Mouse (Mus musculus) liver, postnatal 0 days (tissue): ENCODE results near the gene Stx1b. TPM values are rescaled to one million over a fixed set of nuclear protein-coding genes. Genes with fewer than 3 reads are reported as not detected.

Source experiments
- ATAC-seq: fragments of 200-750 bp; cut with Nextera tagmentation; 2 replicates; pipeline ENCODE4 v1.8.0; 2017; ENCODE audit warnings: mild to moderate bottlenecking, moderate library complexity
- DNase-seq: peaks from one replicate; pipeline ENCODE4 v3.0.0-alpha.2; 2016
- H3K27ac ChIP-seq: fragments of 300-500 bp; sonication (generic); 2 replicates; pipeline ENCODE4 v1.5.1; 2014; ENCODE audit warnings: antibody characterized with exemption, moderate library complexity, mild to moderate bottlenecking, low read depth
- H3K27me3 ChIP-seq: fragments of 300-500 bp; sonication (generic); 2 replicates; pipeline ENCODE4 v1.6.1; 2014; ENCODE audit warnings: low read length, control low read depth, mixed read lengths; ENCODE audit not compliant: insufficient read depth
- H3K36me3 ChIP-seq: fragments of 300-500 bp; sonication (generic); replicated peaks from 2 replicates; pipeline ENCODE4 v1.6.1; 2014; ENCODE audit warnings: mild to moderate bottlenecking, control low read depth, low read length, moderate library complexity, mixed read lengths; ENCODE audit not compliant: insufficient read depth
- H3K4me1 ChIP-seq: fragments of 300-500 bp; sonication (generic); 2 replicates; pipeline ENCODE4 v1.6.1; 2014; ENCODE audit warnings: antibody characterized with exemption, mild to moderate bottlenecking, control low read depth; ENCODE audit not compliant: insufficient read depth
- H3K4me2 ChIP-seq: fragments of 300-500 bp; sonication (generic); 2 replicates; pipeline ENCODE4 v1.6.1; 2014; ENCODE audit warnings: low read depth, mild to moderate bottlenecking, low read length, moderate library complexity, mixed read lengths
- H3K4me3 ChIP-seq: fragments of 300-500 bp; sonication (generic); 2 replicates; pipeline ENCODE4 v1.5.1; 2014; ENCODE audit warnings: low read depth, low read length
- H3K9ac ChIP-seq: fragments of 300-500 bp; sonication (generic); replicated peaks from 2 replicates; pipeline ENCODE4 v1.6.1; 2014; ENCODE audit warnings: mild to moderate bottlenecking, moderate library complexity
- H3K9me3 ChIP-seq: fragments of 300-500 bp; sonication (generic); 2 replicates; pipeline ENCODE4 v1.6.1; 2016; ENCODE audit warnings: mild to moderate bottlenecking, control low read depth, low read length, mixed read lengths
- CTCF ChIP-seq: sonication (generic); IDR thresholded peaks from 2 replicates; pipeline ENCODE4 v1.5.1; 2016; ENCODE audit warnings: antibody characterized with exemption, low read depth
- EP300 ChIP-seq: IDR thresholded peaks from 2 replicates; pipeline ENCODE4 v1.6.1; 2016; ENCODE audit warnings: antibody characterized with exemption, low read depth, mild to moderate bottlenecking
- WGBS: fragments of 180-500 bp; shearing (Covaris S2); extraction: QIAGEN DNeasy Blood & Tissue Kit; methylation state at CpG from one replicate; pipeline ENCODE4 v1.1.7; 2014; ENCODE audit not compliant: insufficient replicate concordance; 5-methylcytosine and 5-hydroxymethylcytosine counted together
- polyA plus RNA-seq: library from polyadenylated mRNA; unstranded; fragments of >200 nt; fragmentation: Nextera tagmentation; extraction: Ambion mirVana; gene quantifications from 2 replicates; pipeline ENCODE4 v1.2.1, GENCODE M21; 2015

The Stx1b gene
- polyA plus RNA-seq, 1 experiment from 2014 or later, result 0.48 TPM

- Histone ChIP-seq H3K36me3 (no peaks in the 10 kb centered on the region), H3K9me3 (no peaks in the 10 kb centered on the region), H3K4me3 (no peak overlapping the region), H3K27me3 (no peaks in the 10 kb centered on the region), H3K9ac (no peak overlapping the region), H3K4me1 (peaks cover 29% of the 10 kb centered on the region), H3K27ac (no peak overlapping the region; the same call in 1 of the 2 replicates), H3K4me2 (no peak overlapping the region)
- ATAC-seq (no peak), DNase-seq (peak; percentile 86)
- TF ChIP-seq CTCF (peak; percentile 95), EP300 (no peak)
- 38% methylated on average over 9 of the region's 9 CpGs for WGBS
These were observed 50.5 kb downstream of the Stx1b start for GRCm38 (mm10) chr7:127773664-127774384.

GRCm38 (mm10) chr7:127772557-127772956, 51.8 kb downstream of the Stx1b start:
- no peak for TF ChIP-seq EP300
- no peak for TF ChIP-seq CTCF
- no peak for ATAC-seq
- 86% methylated on average over 1 of the region's 1 CpGs for WGBS
- Histone ChIP-seq H3K4me3 (no peak overlapping the region), H3K9ac (no peak overlapping the region), H3K4me1 (peaks cover 28% of the 10 kb centered on the region), H3K27ac (peak overlapping the region; percentile 3; the same call in 1 of the 2 replicates), H3K4me2 (no peak overlapping the region), H3K9me3 (no peaks in the 10 kb centered on the region), H3K36me3 (no peaks in the 10 kb centered on the region), H3K27me3 (no peaks in the 10 kb centered on the region)
- DNase-seq, result no peak

GRCm38 (mm10) chr7:127772080-127772479, 52.3 kb downstream of the Stx1b start:
- no peak overlapping the region for H3K9ac ChIP-seq
- DNase-seq (peak; percentile 38), ATAC-seq (no peak)
- no peaks in the 10 kb centered on the region for H3K9me3 ChIP-seq
- H3K4me3 ChIP-seq, result no peak overlapping the region
- H3K27me3 ChIP-seq, result no peaks in the 10 kb centered on the region
- no peaks in the 10 kb centered on the region for H3K36me3 ChIP-seq
- peak overlapping the region; percentile 3; the same call in 1 of the 2 replicates for H3K27ac ChIP-seq
- H3K4me1 ChIP-seq, result peaks cover 30% of the 10 kb centered on the region
- WGBS, result 48% methylated on average over 3 of the region's 3 CpGs
- TF ChIP-seq EP300 (no peak), CTCF (no peak)
- no peak overlapping the region for H3K4me2 ChIP-seq

GRCm38 (mm10) chr7:127771262-127771661, 53.1 kb downstream of the Stx1b start:
- Histone ChIP-seq H3K27me3 (no peaks in the 10 kb centered on the region), H3K4me3 (no peak overlapping the region), H3K4me2 (peak overlapping the region; percentile 79), H3K9ac (peak overlapping the region; percentile 88; the same call in 1 of the 2 replicates), H3K27ac (no peak overlapping the region), H3K9me3 (no peaks in the 10 kb centered on the region), H3K36me3 (no peaks in the 10 kb centered on the region), H3K4me1 (peaks cover 34% of the 10 kb centered on the region)
- TF ChIP-seq CTCF, result no peak
- TF ChIP-seq EP300, result no peak
- ATAC-seq, result no peak
- 53% methylated on average over 5 of the region's 5 CpGs for WGBS
- no peak for DNase-seq

GRCm38 (mm10) chr7:127770039-127770905, 54.1 kb downstream of the Stx1b start:
- Histone ChIP-seq H3K9me3 (no peaks in the 10 kb centered on the region), H3K27me3 (no peaks in the 10 kb centered on the region), H3K4me1 (peaks cover 37% of the 10 kb centered on the region), H3K27ac (peak overlapping the region; percentile 95), H3K36me3 (no peaks in the 10 kb centered on the region), H3K9ac (peak overlapping the region; percentile 88), H3K4me3 (peak overlapping the region; percentile 74), H3K4me2 (peak overlapping the region; percentile 79)
- WGBS, result under 1% methylated on average over 27 of the region's 27 CpGs
- no peak for TF ChIP-seq EP300
- no peak for TF ChIP-seq CTCF
- DNase-seq (no peak), ATAC-seq (peak; percentile 8)

GRCm38 (mm10) chr7:127769651-127770038, 54.7 kb downstream of the Stx1b start, which contains the start of gene Orai3:
Gene Orai3 (plus strand): TSS chr7:127769815.
- no peaks in the 10 kb centered on the region for H3K36me3 ChIP-seq
- DNase-seq (peak; percentile 87), ATAC-seq (peak; percentile 48)
- H3K4me1 ChIP-seq, result peaks cover 37% of the 10 kb centered on the region
- TF ChIP-seq CTCF (no peak), EP300 (0 out of 2 replicates have a peak, but pooled peaks have one; percentile 16)
- no peaks in the 10 kb centered on the region for H3K9me3 ChIP-seq
- peak within 1 kb of the TSS; percentile 74 for H3K4me3 ChIP-seq
- no peaks in the 10 kb centered on the region for H3K27me3 ChIP-seq
- H3K9ac ChIP-seq, result peak within 1 kb of the TSS; percentile 88
- peak within 1 kb of the TSS; percentile 79 for H3K4me2 ChIP-seq
- 0% methylated on average over 19 of the region's 24 CpGs for WGBS
- peak within 1 kb of the TSS; percentile 95 for H3K27ac ChIP-seq
